Mouse (Mus musculus) heart, embryonic 10.5 days (tissue): ENCODE results near the gene Mknk2. TPM values are rescaled to one million over a fixed set of nuclear protein-coding genes. Genes with fewer than 3 reads are reported as not detected.
A peak's percentile ranks its signal among the peaks of the same experiment; 100 is the strongest.

ENCODE experiments used
- DNase-seq: peaks from one replicate; pipeline ENCODE4 v3.0.0-alpha.2; 2017; ENCODE audit warnings: low spot score
- H3K27ac ChIP-seq: fragments of 300-500 bp; sonication (generic); 2 replicates; pipeline ENCODE4 v1.5.1; 2016; ENCODE audit warnings: mild to moderate bottlenecking
- H3K27me3 ChIP-seq: fragments of 300-500 bp; sonication (generic); 2 replicates; pipeline ENCODE4 v1.6.1; 2016; ENCODE audit warnings: mild to moderate bottlenecking; ENCODE audit not compliant: poor library complexity, insufficient read depth, severe bottlenecking
- H3K36me3 ChIP-seq: fragments of 300-500 bp; sonication (generic); 2 replicates; pipeline ENCODE4 v1.6.1; 2016; ENCODE audit warnings: mild to moderate bottlenecking, moderate library complexity
- H3K4me1 ChIP-seq: fragments of 300-500 bp; sonication (generic); 2 replicates; pipeline ENCODE4 v1.6.1; 2016; ENCODE audit warnings: mild to moderate bottlenecking
- H3K4me3 ChIP-seq: fragments of 300-500 bp; sonication (generic); 2 replicates; pipeline ENCODE4 v1.5.1; 2016; ENCODE audit warnings: mild to moderate bottlenecking, moderate library complexity
- H3K9me3 ChIP-seq: fragments of 300-500 bp; sonication (generic); 2 replicates; pipeline ENCODE4 v1.6.1; 2016; ENCODE audit warnings: mild to moderate bottlenecking, moderate library complexity
- WGBS: fragments of 180-500 bp; shearing (Covaris S2); methylation state at CpG from one replicate; pipeline ENCODE4 v1.1.7; 2016; 5-methylcytosine and 5-hydroxymethylcytosine counted together
- polyA plus RNA-seq: library from polyadenylated mRNA; unstranded; fragments of >200 nt; fragmentation: Nextera tagmentation; extraction: Ambion mirVana; gene quantifications from 2 replicates; pipeline ENCODE4 v1.2.1, GENCODE M21; 2016

Mknk2 gene
- polyA plus RNA-seq, result 90.8 and 92.0 TPM in 2 replicates

GRCm38 (mm10) chr10:80677942-80678436, at the start of gene Mknk2:
Gene Mknk2 (minus strand): TSS chr10:80678112.
- H3K9me3 ChIP-seq, result no peaks in the 10 kb centered on the region
- peaks cover 64% of the 10 kb centered on the region for H3K4me1 ChIP-seq
- H3K4me3 ChIP-seq, result peak within 1 kb of the TSS; percentile 95
- H3K36me3 ChIP-seq, result peaks cover 9% of the 10 kb centered on the region; the same call in 1 of the 2 replicates
- DNase-seq, result peak; percentile 93
- no peaks in the 10 kb centered on the region for H3K27me3 ChIP-seq
- WGBS, result 21% methylated on average over 8 of the region's 8 CpGs
- peak within 1 kb of the TSS; percentile 98 for H3K27ac ChIP-seq

GRCm38 (mm10) chr10:80717281-80717680, 39.4 kb upstream of the Mknk2 start:
- Histone ChIP-seq H3K4me1 (no peaks in the 10 kb centered on the region), H3K27me3 (no peaks in the 10 kb centered on the region), H3K9me3 (no peaks in the 10 kb centered on the region), H3K36me3 (peaks cover 99% of the 10 kb centered on the region), H3K27ac (no peak overlapping the region), H3K4me3 (no peak overlapping the region)
- no peak for DNase-seq
- WGBS, result 84% methylated on average over 1 of the region's 1 CpGs

GRCm38 (mm10) chr10:80710834-80711233, 32.9 kb upstream of the Mknk2 start:
- no peaks in the 10 kb centered on the region for H3K27me3 ChIP-seq
- WGBS, result 85% methylated on average over 3 of the region's 3 CpGs

GRCm38 (mm10) chr10:80705479-80705878, 27.6 kb upstream of the Mknk2 start:
- DNase-seq, result no peak
- no peaks in the 10 kb centered on the region for H3K27me3 ChIP-seq
- no peak overlapping the region for H3K27ac ChIP-seq
- H3K4me1 ChIP-seq, result peaks cover 47% of the 10 kb centered on the region
- 64% methylated on average over 3 of the region's 3 CpGs for WGBS
- no peaks in the 10 kb centered on the region for H3K9me3 ChIP-seq
- H3K36me3 ChIP-seq, result peaks cover 55% of the 10 kb centered on the region
- no peak overlapping the region for H3K4me3 ChIP-seq

More at GRCm38 (mm10) chr10:80710834-80711233, 32.9 kb upstream of the Mknk2 start:
- H3K27ac ChIP-seq, result no peak overlapping the region
- no peak for DNase-seq
- no peak overlapping the region for H3K4me3 ChIP-seq
- H3K9me3 ChIP-seq, result no peaks in the 10 kb centered on the region
- H3K36me3 ChIP-seq, result peaks cover 98% of the 10 kb centered on the region
- H3K4me1 ChIP-seq, result peaks cover 3% of the 10 kb centered on the region

- H3K9me3 ChIP-seq, result no peaks in the 10 kb centered on the region
- no peak for DNase-seq
- no peak overlapping the region for H3K4me3 ChIP-seq
- WGBS, result 58% methylated on average over 3 of the region's 3 CpGs
- peaks cover 50% of the 10 kb centered on the region for H3K36me3 ChIP-seq
- no peaks in the 10 kb centered on the region for H3K27me3 ChIP-seq
- H3K4me1 ChIP-seq, result peaks cover 51% of the 10 kb centered on the region
- no peak overlapping the region for H3K27ac ChIP-seq
These were observed 27.1 kb upstream of the Mknk2 start for GRCm38 (mm10) chr10:80705033-80705432.

GRCm38 (mm10) chr10:80704418-80704817, 26.5 kb upstream of the Mknk2 start:
- peaks cover 55% of the 10 kb centered on the region for H3K4me1 ChIP-seq
- 0 out of 2 replicates have a peak overlapping the region, but pooled peaks have one; percentile 4 for H3K4me3 ChIP-seq
- H3K9me3 ChIP-seq, result no peaks in the 10 kb centered on the region
- H3K27me3 ChIP-seq, result no peaks in the 10 kb centered on the region
- H3K36me3 ChIP-seq, result peaks cover 45% of the 10 kb centered on the region
- no peak overlapping the region for H3K27ac ChIP-seq
- DNase-seq, result no peak
- WGBS, result 81% methylated on average over 5 of the region's 5 CpGs

GRCm38 (mm10) chr10:80703643-80704042, 25.7 kb upstream of the Mknk2 start:
- Histone ChIP-seq H3K4me1 (peaks cover 59% of the 10 kb centered on the region), H3K4me3 (peak overlapping the region; percentile 77), H3K9me3 (no peaks in the 10 kb centered on the region), H3K27ac (peak overlapping the region; percentile 90), H3K27me3 (no peaks in the 10 kb centered on the region), H3K36me3 (peaks cover 43% of the 10 kb centered on the region)
- 88% methylated on average over 5 of the region's 5 CpGs for WGBS
- no peak for DNase-seq

GRCm38 (mm10) chr10:80702536-80703390, 24.9 kb upstream of the Mknk2 start:
- peaks cover 67% of the 10 kb centered on the region for H3K4me1 ChIP-seq
- H3K9me3 ChIP-seq, result no peaks in the 10 kb centered on the region
- H3K4me3 ChIP-seq, result peak overlapping the region; percentile 77
- peak; percentile 98 for DNase-seq
- WGBS, result 2% methylated on average over 47 of the region's 47 CpGs
- H3K27me3 ChIP-seq, result no peaks in the 10 kb centered on the region
- peak overlapping the region; percentile 90 for H3K27ac ChIP-seq
- peaks cover 39% of the 10 kb centered on the region for H3K36me3 ChIP-seq

- WGBS, result under 1% methylated on average over 59 of the region's 59 CpGs
These were observed 24.0 kb upstream of the Mknk2 start, which contains the start of the genes Mob3a and Izumo4 for GRCm38 (mm10) chr10:80701721-80702535. Gene Mob3a (minus strand): TSS chr10:80701977. Gene Izumo4 (plus strand): TSS chr10:80702184.

GRCm38 (mm10) chr10:80700732-80701131, 22.8 kb upstream of the Mknk2 start:
- Histone ChIP-seq H3K36me3 (peaks cover 20% of the 10 kb centered on the region), H3K4me3 (peak overlapping the region; percentile 77), H3K4me1 (peaks cover 76% of the 10 kb centered on the region), H3K27me3 (no peaks in the 10 kb centered on the region), H3K27ac (peak overlapping the region; percentile 90; the same call in 1 of the 2 replicates), H3K9me3 (no peaks in the 10 kb centered on the region)
- WGBS, result 41% methylated on average over 4 of the region's 4 CpGs
- DNase-seq, result no peak

More at GRCm38 (mm10) chr10:80701721-80702535, 24.0 kb upstream of the Mknk2 start, which contains the start of the genes Mob3a and Izumo4:
- no peaks in the 10 kb centered on the region for H3K27me3 ChIP-seq
- peak; percentile 100 for DNase-seq
- peak within 1 kb of the TSS; percentile 90 for H3K27ac ChIP-seq
- peaks cover 69% of the 10 kb centered on the region for H3K4me1 ChIP-seq
- H3K9me3 ChIP-seq, result no peaks in the 10 kb centered on the region
- peaks cover 31% of the 10 kb centered on the region for H3K36me3 ChIP-seq
- H3K4me3 ChIP-seq, result peak within 1 kb of the TSS; percentile 77

GRCm38 (mm10) chr10:80700038-80700504, 22.2 kb upstream of the Mknk2 start:
- H3K4me1 ChIP-seq, result peaks cover 76% of the 10 kb centered on the region
- WGBS, result 85% methylated on average over 7 of the region's 7 CpGs
- H3K4me3 ChIP-seq, result no peak overlapping the region
- no peaks in the 10 kb centered on the region for H3K27me3 ChIP-seq
- no peaks in the 10 kb centered on the region for H3K9me3 ChIP-seq
- peak overlapping the region; percentile 44; the same call in 1 of the 2 replicates for H3K27ac ChIP-seq
- H3K36me3 ChIP-seq, result peaks cover 19% of the 10 kb centered on the region; the same call in 1 of the 2 replicates
- DNase-seq, result no peak

GRCm38 (mm10) chr10:80698605-80699004, 20.7 kb upstream of the Mknk2 start:
- WGBS, result 90% methylated on average over 9 of the region's 9 CpGs
- H3K27ac ChIP-seq, result peak overlapping the region; percentile 75
- DNase-seq, result no peak
- peaks cover 76% of the 10 kb centered on the region for H3K4me1 ChIP-seq
- peaks cover 29% of the 10 kb centered on the region for H3K36me3 ChIP-seq
- 0 out of 2 replicates have a peak overlapping the region, but pooled peaks have one; percentile 23 for H3K4me3 ChIP-seq
- H3K27me3 ChIP-seq, result no peaks in the 10 kb centered on the region
- H3K9me3 ChIP-seq, result no peaks in the 10 kb centered on the region
